Comparison of ENCODE assay signal across 8 mouse cellular contexts in the genomic region with DNA sequence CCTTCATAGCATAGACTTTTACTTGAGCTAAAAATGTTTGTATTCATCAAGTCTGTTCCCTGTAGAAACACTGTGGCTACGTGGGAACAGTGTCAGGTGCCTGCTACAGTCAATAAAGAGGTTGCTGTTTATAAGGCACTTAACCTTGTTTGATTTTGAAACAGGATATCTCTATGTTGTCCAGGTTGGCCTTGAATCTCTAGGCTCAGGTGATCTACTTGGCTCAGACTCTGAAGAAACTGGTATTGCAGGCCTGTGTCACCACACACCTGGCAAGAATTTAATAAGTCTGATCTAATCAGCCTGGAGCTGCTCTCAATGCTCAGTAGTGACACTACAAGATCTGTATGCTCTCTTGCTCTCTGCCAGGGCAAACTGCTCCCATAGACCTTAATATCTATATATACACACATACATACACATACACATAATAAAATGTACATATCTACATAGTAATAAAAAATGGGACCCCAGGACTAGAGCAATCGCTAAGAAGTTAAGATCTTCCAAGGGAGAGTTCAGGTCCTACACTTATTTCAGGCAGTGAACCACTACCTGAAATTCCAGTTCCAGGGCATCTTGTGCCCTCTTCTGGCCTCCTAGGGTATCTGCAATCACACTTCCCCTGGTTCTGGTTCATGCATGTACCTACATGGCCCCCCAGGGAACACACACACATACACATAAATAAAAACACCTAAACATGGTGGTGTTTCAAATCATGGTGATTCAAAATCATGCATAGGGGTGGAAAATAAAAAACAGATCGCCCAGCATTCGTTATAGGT. TPM values are rescaled to one million over a fixed set of nuclear protein-coding genes. Genes with fewer than 3 reads are reported as not detected.
A peak's percentile ranks its signal among the peaks of the same experiment; 100 is the strongest.
DNase-seq lines count a peak whose midpoint lies in the region; ATAC-seq and TF ChIP-seq lines count a peak whose summit lies in the region.

No protein-coding gene starts in this region.

- no peak overlapping the region for H3K27ac ChIP-seq in kidney, embryonic 15.5 days
- no peak overlapping the region for H3K27ac ChIP-seq in liver, embryonic 14.5 days
- H3K27ac ChIP-seq in midbrain, embryonic 13.5 days, result no peak overlapping the region

- peak; percentile 78 for TF ChIP-seq CTCF in liver, embryonic 14.5 days (IDR thresholded peaks at IDR 0.05; ENCODE audit: low read depth)

- no peak for TF ChIP-seq EP300 in liver, embryonic 14.5 days (IDR thresholded peaks at IDR 0.05; ENCODE audit: low read depth)

- H3K27me3 ChIP-seq in kidney, embryonic 15.5 days, result 0 out of 2 replicates have a peak, but pooled peaks cover 3% of the 10 kb centered on the region
- H3K27me3 ChIP-seq in liver, embryonic 14.5 days (ENCODE audit: control insufficient read depth, insufficient read depth, low read length), result no peaks in the 10 kb centered on the region
- H3K27me3 ChIP-seq in splenic B cell, adult 2 months (ENCODE audit: control insufficient read depth, insufficient read depth, low read length, poor library complexity, severe bottlenecking), result no peaks in the 10 kb centered on the region
- no peaks in the 10 kb centered on the region for H3K27me3 ChIP-seq in midbrain, embryonic 13.5 days

- no peak overlapping the region for H3K9ac ChIP-seq in kidney, embryonic 15.5 days
- no peak overlapping the region for H3K9ac ChIP-seq in liver, embryonic 14.5 days (replicated peaks)
- H3K9ac ChIP-seq in midbrain, embryonic 13.5 days (replicated peaks), result no peak overlapping the region

- no peaks in the 10 kb centered on the region for H3K36me3 ChIP-seq in kidney, embryonic 15.5 days
- H3K36me3 ChIP-seq in liver, embryonic 14.5 days (replicated peaks; ENCODE audit: control insufficient read depth, insufficient read depth, low read depth), result no peaks in the 10 kb centered on the region
- H3K36me3 ChIP-seq in splenic B cell, adult 2 months (ENCODE audit: control insufficient read depth, insufficient read depth, low read length, poor library complexity, severe bottlenecking), result no peaks in the 10 kb centered on the region
- no peaks in the 10 kb centered on the region for H3K36me3 ChIP-seq in midbrain, embryonic 13.5 days

- WGBS in kidney, embryonic 15.5 days, result 16% methylated on average over 4 of the region's 4 CpGs
- WGBS in liver, embryonic 14.5 days (ENCODE audit: insufficient replicate concordance), result 12% methylated on average over 4 of the region's 4 CpGs
- 18% methylated on average over 4 of the region's 4 CpGs for WGBS in midbrain, embryonic 13.5 days

- no peak overlapping the region for H3K4me2 ChIP-seq in kidney, embryonic 15.5 days
- H3K4me2 ChIP-seq in liver, embryonic 14.5 days (ENCODE audit: low read depth), result no peak overlapping the region
- H3K4me2 ChIP-seq in midbrain, embryonic 13.5 days (replicated peaks), result no peak overlapping the region

- ATAC-seq in kidney, embryonic 15.5 days (replicated peaks; ENCODE audit: low FRiP score), result no peak
- peak; percentile 65 for ATAC-seq in CD4-positive, CD25-positive, alpha-beta regulatory T cell, adult 4 months
- no peak for ATAC-seq in liver, embryonic 14.5 days (ENCODE audit: insufficient read depth)
- ATAC-seq in midbrain, embryonic 13.5 days, result no peak

- H3K4me1 ChIP-seq in kidney, embryonic 15.5 days, result no peaks in the 10 kb centered on the region
- no peaks in the 10 kb centered on the region for H3K4me1 ChIP-seq in liver, embryonic 14.5 days (replicated peaks; ENCODE audit: control insufficient read depth in 2 of 2, insufficient read depth in 2 of 2, low read length in 1 of 2)
- H3K4me1 ChIP-seq in midbrain, embryonic 13.5 days (replicated peaks), result no peaks in the 10 kb centered on the region

- DNase-seq in kidney, adult 18-20 months, result peak; percentile 51
- peak; percentile 67 for DNase-seq in R1 (ENCODE audit: low read depth, low spot score)
- DNase-seq in heart, postnatal 4 days, result peak; percentile 45
- DNase-seq in liver, embryonic 14.5 days (ENCODE audit: low read depth in 3 of 3, low spot score in 3 of 3), result peak in 1 of 3 experiments; percentile 30
- peak; percentile 74 for DNase-seq in splenic B cell, adult 2 months (ENCODE audit: low read depth, low spot score)

- H3K9me3 ChIP-seq in kidney, embryonic 15.5 days (replicated peaks), result no peaks in the 10 kb centered on the region
- H3K9me3 ChIP-seq in liver, embryonic 14.5 days (ENCODE audit: control insufficient read depth, low read length), result no peaks in the 10 kb centered on the region
- H3K9me3 ChIP-seq in midbrain, embryonic 13.5 days, result no peaks in the 10 kb centered on the region

- H3K4me3 ChIP-seq in kidney, embryonic 15.5 days (replicated peaks), result no peak overlapping the region
- no peak overlapping the region for H3K4me3 ChIP-seq in liver, embryonic 14.5 days (ENCODE audit: insufficient read depth in 1 of 2, low read depth in 2 of 2, low read length in 2 of 2)
- no peak overlapping the region for H3K4me3 ChIP-seq in midbrain, embryonic 13.5 days (replicated peaks)

RNA-seq across cellular contexts. Expression of gene Nupr1, which starts 6.3 kb away (rescaled TPM):
- 9.7 and 13.6 TPM in 2 replicates for polyA plus RNA-seq in kidney, embryonic 15.5 days (2015; fragmentation: Nextera tagmentation; extraction: Ambion mirVana)
- polyA plus RNA-seq in CD4-positive, CD25-positive, alpha-beta regulatory T cell, adult 4 months (2017; shearing (Covaris generic)), result under 1 TPM in 1 of 2 experiments, not detected in 1; 0.42 TPM
- 1 to 10 TPM; 5.7 to 6.8 TPM for total RNA-seq in heart, postnatal 4 days (2021)
- 1.9 and 2.6 TPM in 2 replicates for polyA plus RNA-seq in liver, embryonic 14.5 days (2012; rRNA removed)
- 1.3 and 3.2 TPM in 2 replicates for polyA plus RNA-seq in liver, embryonic 14.5 days (2014; fragmentation: Nextera tagmentation; extraction: Ambion mirVana)
- 4.8 and 7.6 TPM in 2 replicates for polyA plus RNA-seq in midbrain, embryonic 13.5 days (2015; fragmentation: Nextera tagmentation; extraction: Ambion mirVana)

RNA-seq across cellular contexts. Expression of gene Sgf29, which starts 12.2 kb away (rescaled TPM):
- polyA plus RNA-seq in kidney, embryonic 15.5 days (2015; fragmentation: Nextera tagmentation; extraction: Ambion mirVana), result 48.2 and 55.0 TPM in 2 replicates
- polyA plus RNA-seq in CD4-positive, CD25-positive, alpha-beta regulatory T cell, adult 4 months (2017; shearing (Covaris generic)), result 100 to 1,000 TPM in 1 of 2 experiments, 10 to 100 TPM in 1; 93.1 to 113 TPM
- total RNA-seq in heart, postnatal 4 days (2021), result 10 to 100 TPM; 30.9 to 33.2 TPM
- 19.5 and 24.7 TPM in 2 replicates for polyA plus RNA-seq in liver, embryonic 14.5 days (2012; rRNA removed)
- polyA plus RNA-seq in liver, embryonic 14.5 days (2014; fragmentation: Nextera tagmentation; extraction: Ambion mirVana), result 23.6 and 34.4 TPM in 2 replicates
- 54.5 and 57.0 TPM in 2 replicates for polyA plus RNA-seq in midbrain, embryonic 13.5 days (2015; fragmentation: Nextera tagmentation; extraction: Ambion mirVana)

RNA-seq across cellular contexts. Expression of gene Sult1a1, which starts 39.3 kb away (rescaled TPM):
- polyA plus RNA-seq in kidney, embryonic 15.5 days (2015; fragmentation: Nextera tagmentation; extraction: Ambion mirVana), result 6.2 and 8.3 TPM in 2 replicates
- polyA plus RNA-seq in CD4-positive, CD25-positive, alpha-beta regulatory T cell, adult 4 months (2017; shearing (Covaris generic)), result 1 to 10 TPM in 1 of 2 experiments, under 1 TPM in 1; 0.82 to 1.3 TPM
- 1 to 10 TPM; 5.5 to 6.6 TPM for total RNA-seq in heart, postnatal 4 days (2021)
- polyA plus RNA-seq in liver, embryonic 14.5 days (2012; rRNA removed), result 4.5 and 6.4 TPM in 2 replicates
- 13.1 and 15.2 TPM in 2 replicates for polyA plus RNA-seq in liver, embryonic 14.5 days (2014; fragmentation: Nextera tagmentation; extraction: Ambion mirVana)
- polyA plus RNA-seq in midbrain, embryonic 13.5 days (2015; fragmentation: Nextera tagmentation; extraction: Ambion mirVana), result 0.93 and 1.9 TPM in 2 replicates

RNA-seq across cellular contexts. Expression of gene Il27, which starts 42.2 kb away (rescaled TPM):
- not detected in 2 replicates for polyA plus RNA-seq in kidney, embryonic 15.5 days (2015; fragmentation: Nextera tagmentation; extraction: Ambion mirVana)
- not detected for polyA plus RNA-seq in CD4-positive, CD25-positive, alpha-beta regulatory T cell, adult 4 months (2017; shearing (Covaris generic))
- total RNA-seq in heart, postnatal 4 days (2021), result not detected
- 0.07 TPM in 1 of 2 replicates, not detected in the other for polyA plus RNA-seq in liver, embryonic 14.5 days (2012; rRNA removed)
- polyA plus RNA-seq in liver, embryonic 14.5 days (2014; fragmentation: Nextera tagmentation; extraction: Ambion mirVana), result not detected in 2 replicates
- not detected in 2 replicates for polyA plus RNA-seq in midbrain, embryonic 13.5 days (2015; fragmentation: Nextera tagmentation; extraction: Ambion mirVana)

RNA-seq across cellular contexts. Expression of gene Cln3, which starts 51.3 kb away (rescaled TPM):
- polyA plus RNA-seq in kidney, embryonic 15.5 days (2015; fragmentation: Nextera tagmentation; extraction: Ambion mirVana), result 36.0 and 38.8 TPM in 2 replicates
- polyA plus RNA-seq in CD4-positive, CD25-positive, alpha-beta regulatory T cell, adult 4 months (2017; shearing (Covaris generic)), result 100 to 1,000 TPM in 1 of 2 experiments, 10 to 100 TPM in 1; 79.9 to 150 TPM
- 10 to 100 TPM; 13.4 to 14.0 TPM for total RNA-seq in heart, postnatal 4 days (2021)
- polyA plus RNA-seq in liver, embryonic 14.5 days (2012; rRNA removed), result 8.4 and 8.8 TPM in 2 replicates
- 7.2 and 9.7 TPM in 2 replicates for polyA plus RNA-seq in liver, embryonic 14.5 days (2014; fragmentation: Nextera tagmentation; extraction: Ambion mirVana)
- 27.7 and 28.8 TPM in 2 replicates for polyA plus RNA-seq in midbrain, embryonic 13.5 days (2015; fragmentation: Nextera tagmentation; extraction: Ambion mirVana)
